Mouse (Mus musculus): ENCODE results near the gene Myo1h.

DNA sequence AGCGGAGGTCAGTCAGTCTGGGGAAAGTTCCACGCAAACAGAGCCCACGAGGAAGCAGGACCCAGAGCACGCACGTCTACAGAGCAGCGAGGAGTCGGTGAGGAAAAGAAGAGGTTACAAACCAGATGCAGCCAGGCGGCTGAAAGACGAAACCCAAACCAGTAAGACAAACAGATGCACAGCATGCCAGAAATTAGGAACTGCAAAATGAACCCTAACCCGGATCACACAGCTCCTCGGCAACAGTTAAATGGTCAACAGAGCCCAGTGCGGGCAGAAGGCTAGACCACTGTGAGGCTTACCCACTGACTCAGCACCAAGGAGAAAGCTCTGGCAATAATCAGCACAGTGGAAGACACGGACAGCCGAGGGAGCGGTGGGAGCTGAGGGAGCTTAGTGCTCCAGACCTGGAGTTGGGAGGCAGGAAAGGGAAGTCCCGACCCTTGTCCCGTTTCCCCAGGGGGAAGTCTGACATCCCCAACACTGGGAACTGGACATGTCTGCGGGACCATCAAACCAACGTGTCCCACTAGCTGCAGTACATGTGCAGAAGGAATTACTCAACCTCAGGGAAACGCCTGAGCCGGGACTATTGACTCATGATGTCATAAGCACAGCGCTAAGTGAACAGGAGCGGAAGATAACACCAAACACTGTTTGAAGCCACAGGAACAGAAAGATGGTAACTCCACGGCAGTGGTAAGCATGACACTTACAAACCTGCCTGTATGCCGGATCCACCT lies 82.9 kb downstream of the Myo1h start:
- TF ChIP-seq CTCF (IDR thresholded peaks at IDR 0.05; ENCODE audit: low read depth) (no peak), EP300 (IDR thresholded peaks at IDR 0.05; ENCODE audit: low read depth) (no peak; the same call in 1 of the 2 replicates)

Measured in liver, embryonic 14.5 days (tissue).